8 mouse cellular contexts compared by ENCODE assay signal in genomic region chr7:27526039-27526827, GRCm38 (mm10). TPM values are rescaled to one million over a fixed set of nuclear protein-coding genes. Genes with fewer than 3 reads are reported as not detected.
A peak's percentile ranks its signal among the peaks of the same experiment; 100 is the strongest.
DNase-seq lines count a peak whose midpoint lies in the region; ATAC-seq lines count a peak whose summit lies in the region.

No protein-coding gene starts in this region.

- H3K27ac ChIP-seq in forebrain, embryonic 16.5 days (ENCODE audit: low read length): no peak overlapping the region
- no peak overlapping the region for H3K27ac ChIP-seq in hindbrain, embryonic 12.5 days

- no peaks in the 10 kb centered on the region for H3K9me3 ChIP-seq in forebrain, embryonic 16.5 days (ENCODE audit: control insufficient read depth, low read length)
- no peaks in the 10 kb centered on the region for H3K9me3 ChIP-seq in hindbrain, embryonic 12.5 days (replicated peaks)

- 27% methylated on average over 10 of the region's 10 CpGs for WGBS in forebrain, embryonic 16.5 days
- 26% methylated on average over 10 of the region's 10 CpGs for WGBS in hindbrain, embryonic 12.5 days

- no peak overlapping the region for H3K4me2 ChIP-seq in forebrain, embryonic 16.5 days (ENCODE audit: low read length)
- no peak overlapping the region for H3K4me2 ChIP-seq in hindbrain, embryonic 12.5 days (replicated peaks)

- H3K9ac ChIP-seq in forebrain, embryonic 16.5 days (replicated peaks; ENCODE audit: low read depth, low read length): no peak overlapping the region
- no peak overlapping the region for H3K9ac ChIP-seq in hindbrain, embryonic 12.5 days

- no peaks in the 10 kb centered on the region for H3K27me3 ChIP-seq in forebrain, embryonic 16.5 days (replicated peaks; ENCODE audit: control insufficient read depth, insufficient read depth, low read length)
- no peaks in the 10 kb centered on the region for H3K27me3 ChIP-seq in hindbrain, embryonic 12.5 days

- DNase-seq in MN1 (ENCODE audit: low spot score): peak; percentile 83
- DNase-seq in cerebellum, adult 11-12 months: peak; percentile 71
- peak; percentile 75 for DNase-seq in layer of hippocampus, adult 9-11 months
- peak; percentile 81 for DNase-seq in lung, postnatal 10 days
- peak; percentile 93 for DNase-seq in retina, embryonic 14.5 days (ENCODE audit: low spot score)
- DNase-seq in urinary bladder, adult 2 months (ENCODE audit: low spot score): peak; percentile 59

- peaks cover 2% of the 10 kb centered on the region; the same call in 1 of the 2 replicates for H3K36me3 ChIP-seq in forebrain, embryonic 16.5 days (ENCODE audit: control insufficient read depth, insufficient read depth)
- peaks cover 15% of the 10 kb centered on the region for H3K36me3 ChIP-seq in hindbrain, embryonic 12.5 days

- peak; percentile 85 for ATAC-seq in forebrain, embryonic 16.5 days
- ATAC-seq in hindbrain, embryonic 12.5 days (ENCODE audit: low FRiP score): peak; percentile 49

- H3K4me1 ChIP-seq in forebrain, embryonic 16.5 days (replicated peaks; ENCODE audit: control insufficient read depth, insufficient read depth, low read length): peaks cover 3% of the 10 kb centered on the region
- no peaks in the 10 kb centered on the region for H3K4me1 ChIP-seq in hindbrain, embryonic 12.5 days

- H3K4me3 ChIP-seq in forebrain, embryonic 16.5 days (replicated peaks; ENCODE audit: low read length): no peak overlapping the region
- no peak overlapping the region for H3K4me3 ChIP-seq in hindbrain, embryonic 12.5 days

RNA-seq across cellular contexts. Expression of gene Hipk4, which starts 3.2 kb away (rescaled TPM):
- polyA plus RNA-seq in forebrain, embryonic 16.5 days (2015; fragmentation: Nextera tagmentation; extraction: Ambion mirVana): 0.24 and 0.67 TPM in 2 replicates
- polyA plus RNA-seq in hindbrain, embryonic 12.5 days (2016; fragmentation: Nextera tagmentation; extraction: Ambion mirVana): 0.36 and 0.66 TPM in 2 replicates
- polyA plus RNA-seq in urinary bladder, adult 2 months (2012; rRNA removed): 1.4 and 1.7 TPM in 2 replicates

RNA-seq across cellular contexts. Expression of gene Pld3, which starts 26.8 kb away (rescaled TPM):
- polyA plus RNA-seq in forebrain, embryonic 16.5 days (2015; fragmentation: Nextera tagmentation; extraction: Ambion mirVana): 109 and 139 TPM in 2 replicates
- 93.9 and 104 TPM in 2 replicates for polyA plus RNA-seq in hindbrain, embryonic 12.5 days (2016; fragmentation: Nextera tagmentation; extraction: Ambion mirVana)
- 85.8 and 97.5 TPM in 2 replicates for polyA plus RNA-seq in urinary bladder, adult 2 months (2012; rRNA removed)

RNA-seq across cellular contexts. Expression of gene 2310022A10Rik, which starts 26.8 kb away (rescaled TPM):
- polyA plus RNA-seq in forebrain, embryonic 16.5 days (2015; fragmentation: Nextera tagmentation; extraction: Ambion mirVana): 39.1 and 40.2 TPM in 2 replicates
- polyA plus RNA-seq in hindbrain, embryonic 12.5 days (2016; fragmentation: Nextera tagmentation; extraction: Ambion mirVana): 35.0 and 35.4 TPM in 2 replicates
- polyA plus RNA-seq in urinary bladder, adult 2 months (2012; rRNA removed): 16.7 and 17.1 TPM in 2 replicates

RNA-seq across cellular contexts. Expression of gene Prx, which starts 27.1 kb away (rescaled TPM):
- polyA plus RNA-seq in forebrain, embryonic 16.5 days (2015; fragmentation: Nextera tagmentation; extraction: Ambion mirVana): 1.1 and 1.3 TPM in 2 replicates
- polyA plus RNA-seq in hindbrain, embryonic 12.5 days (2016; fragmentation: Nextera tagmentation; extraction: Ambion mirVana): 2.5 and 3.5 TPM in 2 replicates
- polyA plus RNA-seq in urinary bladder, adult 2 months (2012; rRNA removed): 4.6 and 4.9 TPM in 2 replicates

RNA-seq across cellular contexts. Expression of gene Sertad1, which starts 39.5 kb away (rescaled TPM):
- polyA plus RNA-seq in forebrain, embryonic 16.5 days (2015; fragmentation: Nextera tagmentation; extraction: Ambion mirVana): 6.5 and 7.0 TPM in 2 replicates
- polyA plus RNA-seq in hindbrain, embryonic 12.5 days (2016; fragmentation: Nextera tagmentation; extraction: Ambion mirVana): 17.5 TPM in 2 replicates
- polyA plus RNA-seq in urinary bladder, adult 2 months (2012; rRNA removed): 36.2 and 37.2 TPM in 2 replicates
